Mouse (Mus musculus) hematopoietic stem cell, adult 5-6 weeks (primary cell): ENCODE data around the gene Ktn1. TPM values are rescaled to one million over a fixed set of nuclear protein-coding genes. Genes with fewer than 3 reads are reported as not detected.

Experiments used
- ATAC-seq, 2 experiments: fragments of 125-278 bp in 1 of 2; replicated peaks in 1 of 2; 2 replicates each; pipeline ENCODE4 v1.8.0; 2016 to 2017; ENCODE audit warnings: inconsistent platforms in 2 of 2, mild to moderate bottlenecking in 2 of 2, moderate number of reproducible peaks in 2 of 2, low read depth in 1 of 2, moderate TSS enrichment in 1 of 2; ENCODE audit not compliant: low FRiP score in 2 of 2, poor library complexity in 2 of 2, severe bottlenecking in 2 of 2, insufficient read depth in 1 of 2, low TSS enrichment in 1 of 2
- total RNA-seq: library from RNA; stranded (forward); fragments of 172-1452, 232-1000 nt; gene quantifications from 2 replicates; pipeline ENCODE4 v1.2.3, GENCODE M21; 2017

Gene Ktn1
- total RNA-seq, 1 experiment from 2014 or later = 115 TPM

GRCm38 (mm10) chr14:47740316-47740996 is 92.2 kb downstream of the Ktn1 start:
- ATAC-seq = no peak

DNA sequence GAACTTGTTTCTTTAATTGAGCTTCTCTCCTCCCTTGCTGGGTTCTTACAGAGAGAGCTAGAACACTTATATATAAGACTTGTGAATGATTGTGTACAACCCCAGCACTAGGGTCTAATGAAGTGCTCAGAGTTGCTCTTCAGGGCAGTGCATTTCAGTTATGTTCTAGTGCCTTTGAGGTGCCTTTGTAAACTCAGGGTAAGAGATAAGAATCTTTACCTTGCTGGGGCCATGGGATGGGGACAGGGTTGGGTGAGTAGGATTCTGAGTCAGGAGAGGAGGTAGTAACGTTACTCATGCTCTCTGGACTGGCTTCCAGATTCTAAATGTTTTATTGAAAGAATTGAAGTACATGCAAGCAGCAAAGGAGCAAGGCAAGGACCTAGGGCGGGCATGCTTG is 92.8 kb downstream of the Ktn1 start:
- no peak for ATAC-seq

GRCm38 (mm10) chr14:47742674-47743073 is 94.4 kb downstream of the Ktn1 start:
- no peak for ATAC-seq

- no peak for ATAC-seq
These were observed 96.8 kb downstream of the Ktn1 start for GRCm38 (mm10) chr14:47745086-47745485.

- no peak for ATAC-seq
These were observed 99.3 kb downstream of the Ktn1 start for GRCm38 (mm10) chr14:47747536-47747935.

GRCm38 (mm10) chr14:47748714-47749113 is 100.5 kb downstream of the Ktn1 start:
- no peak for ATAC-seq

DNA sequence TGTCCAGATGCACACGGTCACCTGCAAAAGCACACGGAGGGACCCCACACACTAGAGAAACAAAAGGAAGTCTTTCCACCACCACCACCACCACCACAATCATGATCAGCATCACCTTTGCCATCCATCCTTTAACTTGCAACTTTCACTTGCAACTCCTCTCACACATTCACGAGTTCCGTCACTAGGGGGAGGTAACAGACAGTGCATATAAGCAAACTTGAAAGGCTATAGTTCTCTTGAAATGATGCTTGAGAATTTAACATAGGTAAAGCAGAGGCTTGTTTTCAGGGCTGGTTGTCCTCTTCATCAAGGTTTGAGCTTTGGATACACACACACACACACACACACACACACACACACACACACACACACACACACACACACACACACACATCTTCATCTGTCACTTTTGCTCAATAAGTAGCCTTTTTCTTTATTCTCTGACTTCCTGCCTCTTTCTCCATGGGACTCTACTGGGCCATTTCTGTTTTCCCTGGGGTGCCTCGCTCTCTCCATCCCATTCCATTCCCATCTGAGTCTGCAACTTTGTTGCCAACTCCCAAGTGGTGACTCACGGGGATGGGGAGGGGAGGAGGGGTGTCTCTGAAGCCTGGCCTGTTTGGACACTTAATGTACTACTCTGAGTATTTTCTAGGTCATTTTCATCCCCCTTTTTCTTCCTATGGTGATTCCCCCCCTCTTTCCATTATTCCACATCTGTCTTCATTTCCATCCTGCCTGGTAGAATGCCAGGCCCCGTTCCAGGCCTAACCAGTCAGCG is 103.4 kb downstream of the Ktn1 start:
- peak; percentile 27 to 59; a peak in 1 of 4 replicates for ATAC-seq

DNA sequence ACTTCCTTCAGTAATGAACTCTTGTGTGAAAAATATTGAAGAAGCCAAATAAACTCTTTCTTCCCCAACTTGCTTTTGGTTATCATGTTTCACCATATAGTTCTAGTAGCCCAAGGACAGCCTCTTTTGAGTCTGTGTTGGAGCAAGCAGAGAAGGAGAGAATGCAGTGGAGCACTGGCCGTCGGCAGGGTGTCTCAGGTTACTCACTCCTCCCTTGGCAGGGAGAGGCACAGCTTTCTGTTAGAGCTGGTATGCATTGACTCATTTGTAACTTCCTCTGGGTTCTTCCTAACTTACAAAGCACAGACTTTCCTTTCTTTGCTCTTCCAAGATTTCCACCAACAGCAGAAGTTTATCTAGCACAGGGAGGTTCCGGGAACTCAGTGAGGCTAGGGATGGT is 105.3 kb downstream of the Ktn1 start:
- ATAC-seq = no peak

DNA sequence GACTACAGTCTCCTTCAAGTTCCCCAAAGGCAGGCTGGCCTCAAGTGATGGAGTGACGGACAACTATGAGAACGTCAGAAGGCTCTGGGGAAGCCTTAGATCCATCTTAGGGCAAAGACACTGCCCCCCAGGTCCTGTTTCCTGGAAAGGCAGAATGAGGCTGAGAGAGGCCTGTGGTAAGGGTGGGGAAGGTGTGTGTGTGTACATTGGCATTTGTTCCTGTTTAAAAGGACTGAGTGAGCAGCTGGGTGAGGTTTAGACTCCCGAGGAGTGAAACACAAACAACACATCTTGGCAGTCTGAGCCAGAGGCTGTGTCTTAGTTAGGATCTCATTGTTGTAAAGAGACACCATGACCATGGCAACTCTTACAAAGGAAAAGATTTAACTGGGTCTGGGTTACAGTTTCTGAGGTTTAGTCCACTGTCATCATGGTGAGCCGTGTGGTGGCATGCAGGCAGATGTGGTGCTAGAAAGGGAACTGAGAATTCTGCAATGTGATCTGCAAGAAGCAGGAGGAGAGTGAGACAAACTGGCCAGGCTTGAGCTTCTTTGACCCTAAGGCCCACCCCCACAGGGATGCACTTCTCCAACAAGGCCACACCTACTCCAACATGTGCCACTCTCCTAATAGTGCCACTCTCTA is 106.1 kb downstream of the Ktn1 start:
- peak; percentile 17 to 22; a peak in 1 of 4 replicates for ATAC-seq

DNA sequence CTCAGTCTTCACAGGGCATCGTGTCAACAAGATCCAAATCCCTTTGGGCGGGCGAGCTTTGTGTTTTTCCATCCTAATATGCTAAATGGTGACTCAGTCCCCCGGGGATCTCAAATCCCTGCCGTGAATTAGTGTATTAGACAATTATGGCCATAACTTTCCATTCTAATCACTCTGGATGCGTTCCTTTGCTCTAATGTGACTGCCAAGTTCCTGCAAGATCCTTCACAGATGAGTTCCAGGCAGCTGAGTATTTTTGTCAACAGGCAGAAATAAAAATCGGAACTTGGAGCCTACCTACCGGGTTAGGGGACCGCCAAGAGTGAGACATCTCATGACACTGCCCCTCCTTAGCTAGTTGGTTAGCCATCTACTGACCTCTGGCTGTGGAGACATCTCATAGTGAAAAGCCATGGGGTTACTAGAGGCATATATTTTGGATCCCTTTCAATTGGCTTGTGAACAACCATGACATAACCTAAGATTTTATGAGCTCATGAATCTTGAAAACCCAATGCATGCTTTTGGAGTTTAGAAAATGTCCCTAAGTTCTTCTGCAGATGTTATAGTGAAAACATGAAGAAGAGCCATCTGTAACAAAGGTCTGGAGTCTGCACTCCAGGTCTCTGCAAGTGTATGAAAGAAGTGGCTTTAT is 108.3 kb downstream of the Ktn1 start:
- ATAC-seq = no peak

GRCm38 (mm10) chr14:47765192-47765591 is 116.9 kb downstream of the Ktn1 start:
- ATAC-seq = no peak

- no peak for ATAC-seq
These were observed 117.5 kb downstream of the Ktn1 start for GRCm38 (mm10) chr14:47765796-47766195.

- ATAC-seq = no peak
These were observed 118.1 kb downstream of the Ktn1 start for GRCm38 (mm10) chr14:47766373-47766772.

GRCm38 (mm10) chr14:47771496-47771895 is 123.2 kb downstream of the Ktn1 start:
- ATAC-seq = no peak

- no peak for ATAC-seq
These were observed 127.3 kb downstream of the Ktn1 start for GRCm38 (mm10) chr14:47775543-47775942.

GRCm38 (mm10) chr14:47776260-47777035 is 128.2 kb downstream of the Ktn1 start:
- ATAC-seq = no peak

DNA sequence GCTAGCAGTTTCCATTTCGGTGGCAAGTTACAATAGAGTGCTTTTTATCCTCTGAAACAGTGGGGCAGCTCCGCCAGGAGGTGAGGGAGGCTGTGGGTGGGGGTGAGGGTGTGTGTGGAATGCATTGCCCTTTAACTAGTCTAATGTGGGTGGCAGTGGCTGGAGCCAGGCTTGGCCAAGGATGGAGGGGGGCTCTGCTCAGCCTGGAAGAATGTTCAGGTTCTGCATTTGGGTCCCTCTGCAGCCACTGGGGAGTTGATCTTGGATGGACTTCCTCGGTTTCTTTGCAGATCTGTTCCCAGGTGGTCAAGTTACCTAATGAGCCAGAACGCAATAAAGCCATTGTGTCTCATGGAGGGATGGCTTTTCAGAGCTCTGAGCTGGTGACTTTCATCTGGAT is 137.9 kb downstream of the Ktn1 start:
- no peak for ATAC-seq
